Mouse (Mus musculus) midbrain, embryonic 15.5 days (tissue): ENCODE results near the gene Gm21818. TPM values are rescaled to one million over a fixed set of nuclear protein-coding genes. Genes with fewer than 3 reads are reported as not detected.
"Not testable (repeated sequence)": the region's sequence is repeated elsewhere in the genome, so short reads cannot be mapped to it uniquely, and the experiment has no call there.

Experiments used
- ATAC-seq: fragments of 200-750 bp; cut with Nextera tagmentation; replicated peaks from 2 replicates; pipeline ENCODE4 v1.8.0; 2017; ENCODE audit warnings: moderate TSS enrichment
- H3K27ac ChIP-seq: fragments of 300-500 bp; sonication (generic); 2 replicates; pipeline ENCODE4 v1.5.1; 2015; ENCODE audit warnings: mild to moderate bottlenecking, inconsistent platforms
- H3K27me3 ChIP-seq: fragments of 300-500 bp; sonication (generic); replicated peaks from 2 replicates; pipeline ENCODE4 v1.6.1; 2015; ENCODE audit warnings: inconsistent platforms
- H3K36me3 ChIP-seq: fragments of 300-500 bp; sonication (generic); replicated peaks from 2 replicates; pipeline ENCODE4 v1.6.1; 2015; ENCODE audit warnings: inconsistent platforms
- H3K4me1 ChIP-seq: fragments of 300-500 bp; sonication (generic); 2 replicates; pipeline ENCODE4 v1.6.1; 2015; ENCODE audit warnings: inconsistent platforms
- H3K4me2 ChIP-seq: fragments of 300-500 bp; sonication (generic); 2 replicates; pipeline ENCODE4 v1.6.1; 2015; ENCODE audit warnings: inconsistent platforms, mild to moderate bottlenecking, moderate library complexity
- H3K4me3 ChIP-seq: fragments of 300-500 bp; sonication (generic); 2 replicates; pipeline ENCODE4 v1.5.1; 2015; ENCODE audit warnings: mild to moderate bottlenecking, inconsistent platforms
- H3K9ac ChIP-seq: fragments of 300-500 bp; sonication (generic); 2 replicates; pipeline ENCODE4 v1.6.1; 2015; ENCODE audit warnings: mild to moderate bottlenecking, inconsistent platforms
- H3K9me3 ChIP-seq: fragments of 300-500 bp; sonication (generic); 2 replicates; pipeline ENCODE4 v1.6.1; 2016; ENCODE audit warnings: inconsistent platforms
- WGBS: fragments of 180-500 bp; shearing (Covaris S2); methylation state at CpG from one replicate; pipeline ENCODE4 v1.1.7; 2015; ENCODE audit warnings: mixed read lengths; 5-methylcytosine and 5-hydroxymethylcytosine counted together
- polyA plus RNA-seq: library from polyadenylated mRNA; unstranded; fragments of >200 nt; fragmentation: Nextera tagmentation; extraction: Ambion mirVana; gene quantifications from 2 replicates; pipeline ENCODE4 v1.2.1, GENCODE M21; 2015

Gm21818 gene
- not detected in 2 replicates for polyA plus RNA-seq

DNA sequence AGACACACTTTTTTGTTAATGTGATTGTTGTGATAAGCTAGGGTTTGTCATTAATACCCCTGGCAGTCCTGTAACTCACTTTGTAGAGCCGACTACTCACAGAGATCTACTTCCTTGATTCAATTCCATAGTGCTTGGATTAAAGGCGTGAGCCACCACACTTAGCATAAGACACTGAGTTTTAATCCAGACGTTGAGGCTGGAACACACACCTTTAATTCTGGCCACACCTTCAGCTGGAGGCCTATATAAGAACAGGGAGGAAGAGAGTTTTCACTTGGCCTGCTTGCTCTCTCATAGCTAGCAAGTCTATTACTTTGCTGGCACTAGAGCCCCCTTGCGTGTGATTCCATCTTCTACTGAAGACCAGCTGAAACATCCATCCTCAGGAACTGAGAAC is at the start of gene Gm21818:
Gm21818 (plus strand) TSS at position 301 of the 400 bp plus-strand sequence.
- H3K9ac ChIP-seq, H3K4me1 ChIP-seq, ATAC-seq, H3K9me3 ChIP-seq, H3K27ac ChIP-seq, H3K27me3 ChIP-seq, H3K36me3 ChIP-seq, H3K4me2 ChIP-seq, H3K4me3 ChIP-seq: not testable (repeated sequence)
- 67% methylated on average over 4 of the region's 4 CpGs for whole genome bisulfite sequencing

DNA sequence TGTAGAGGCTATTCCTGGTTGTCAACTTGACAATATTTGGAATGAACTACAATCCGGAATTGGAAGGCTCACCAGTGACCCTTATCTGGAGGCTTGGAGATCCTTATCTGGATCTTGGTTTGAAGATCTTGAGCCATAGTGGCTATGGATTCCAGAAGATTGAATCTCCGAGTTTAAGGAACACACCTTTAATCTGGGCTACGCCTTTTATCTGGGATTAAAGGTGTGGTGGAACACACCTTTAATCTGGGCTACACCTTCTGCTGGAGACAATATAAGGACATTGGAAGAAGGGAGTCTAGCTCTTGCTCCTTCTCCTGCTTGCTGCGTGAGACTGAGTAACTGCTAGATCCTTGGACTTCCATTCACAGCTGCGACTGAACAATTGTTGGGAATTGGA is 32.3 kb upstream of the Gm21818 start, which contains the start of gene Gm20767:
Gm20767 (plus strand) TSS at position 301 of the 400 bp plus-strand sequence.
- not testable (repeated sequence) for H3K27ac ChIP-seq, H3K9me3 ChIP-seq, H3K4me2 ChIP-seq, H3K9ac ChIP-seq, H3K27me3 ChIP-seq, H3K36me3 ChIP-seq, ATAC-seq, H3K4me3 ChIP-seq, H3K4me1 ChIP-seq
- WGBS = 96% methylated on average over 2 of the region's 5 CpGs

GRCm38 (mm10) chr13:120142348-120142747 is 29.9 kb upstream of the Gm21818 start:
- not testable (repeated sequence) for H3K36me3 ChIP-seq, H3K27me3 ChIP-seq, H3K4me1 ChIP-seq, H3K4me3 ChIP-seq, H3K27ac ChIP-seq, H3K9me3 ChIP-seq, H3K4me2 ChIP-seq, H3K9ac ChIP-seq, ATAC-seq
- WGBS = 88% methylated on average over 2 of the region's 3 CpGs

DNA sequence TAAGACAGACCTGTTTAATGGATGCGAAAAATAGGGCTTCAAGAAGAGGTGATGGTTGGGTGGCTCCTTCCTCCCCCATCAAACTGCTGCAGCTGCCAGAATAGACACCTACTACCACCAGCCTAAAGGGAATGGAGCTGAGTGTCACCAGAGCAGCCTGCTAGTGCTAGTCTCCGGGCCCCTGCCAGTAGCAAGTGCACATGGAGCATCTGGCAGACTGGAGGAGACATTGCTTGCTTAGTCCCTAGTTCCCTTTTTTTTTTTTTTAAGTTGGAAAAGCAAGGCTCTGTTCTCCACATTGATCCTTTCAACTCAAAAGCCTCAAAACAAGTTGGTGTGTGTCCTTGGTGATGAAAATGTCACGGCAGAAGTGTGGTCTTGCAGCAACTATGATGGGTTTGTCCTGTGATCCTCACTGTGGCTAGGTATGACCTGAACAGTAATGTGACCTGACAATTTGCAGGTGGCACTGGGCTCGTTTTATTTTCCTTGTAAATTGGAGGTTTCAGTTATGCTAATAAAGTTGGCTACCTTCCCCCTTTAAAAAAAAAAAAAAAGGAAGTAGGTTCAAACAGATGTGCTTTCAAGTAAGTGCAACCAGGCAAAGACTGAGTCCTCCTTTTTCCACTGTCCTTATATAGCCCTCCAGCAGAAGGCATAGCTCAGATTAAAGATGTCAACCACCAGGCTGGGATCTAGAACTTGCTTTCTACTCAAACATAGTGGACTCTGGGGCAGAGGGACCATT is 22.4 kb upstream of the Gm21818 start:
- WGBS = 73% methylated on average over 3 of the region's 4 CpGs
- H3K27ac ChIP-seq, H3K4me1 ChIP-seq, H3K36me3 ChIP-seq, ATAC-seq, H3K4me2 ChIP-seq, H3K4me3 ChIP-seq, H3K9ac ChIP-seq, H3K27me3 ChIP-seq, H3K9me3 ChIP-seq: not testable (repeated sequence)

GRCm38 (mm10) chr13:120150589-120150988 is 21.6 kb upstream of the Gm21818 start:
- not testable (repeated sequence) for H3K4me2 ChIP-seq, H3K4me1 ChIP-seq, H3K36me3 ChIP-seq, ATAC-seq, H3K9me3 ChIP-seq, H3K4me3 ChIP-seq, H3K9ac ChIP-seq, H3K27ac ChIP-seq, H3K27me3 ChIP-seq
- WGBS = 65% methylated on average over 3 of the region's 3 CpGs

DNA sequence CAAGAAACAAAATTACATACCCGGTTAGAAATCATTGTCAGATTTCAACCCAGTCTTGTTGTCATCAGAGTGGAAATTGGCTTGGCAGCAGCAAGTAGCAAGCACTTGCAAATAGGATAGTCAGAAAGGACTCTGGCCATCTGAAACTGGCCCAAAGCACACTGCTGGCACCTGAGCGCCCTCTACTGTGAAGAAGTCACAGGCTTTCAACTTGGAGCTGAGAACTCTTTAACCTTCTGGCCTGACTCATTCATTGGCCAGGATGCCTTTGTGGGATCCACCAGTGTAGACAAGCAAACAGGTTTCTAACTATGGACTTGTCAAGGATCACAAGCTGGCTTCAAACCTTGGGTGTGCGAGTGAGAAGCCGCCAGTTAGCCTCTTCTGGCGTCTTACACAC is 3.9 kb upstream of the Gm21818 start:
- not testable (repeated sequence) for H3K4me3 ChIP-seq, H3K27me3 ChIP-seq, H3K9me3 ChIP-seq, H3K4me2 ChIP-seq, H3K27ac ChIP-seq, H3K36me3 ChIP-seq, ATAC-seq, H3K4me1 ChIP-seq, H3K9ac ChIP-seq
- 60% methylated on average over 5 of the region's 5 CpGs for WGBS

- ATAC-seq = not testable (repeated sequence)
- WGBS = 87% methylated on average over 7 of the region's 8 CpGs
Measured at GRCm38 (mm10) chr13:120196189-120196821, 24.1 kb downstream of the Gm21818 start.

GRCm38 (mm10) chr13:120215847-120216246 is 43.6 kb downstream of the Gm21818 start, which contains the start of gene Gm21762:
Gene Gm21762, minus strand, starts transcription at chr13:120215947.
- H3K36me3 ChIP-seq, H3K9me3 ChIP-seq, H3K27ac ChIP-seq, H3K4me1 ChIP-seq, ATAC-seq, H3K27me3 ChIP-seq, H3K4me2 ChIP-seq, H3K9ac ChIP-seq, H3K4me3 ChIP-seq: not testable (repeated sequence)
- WGBS = no CpG with 5 or more reads among the region's 2 CpGs

More at GRCm38 (mm10) chr13:120196189-120196821, 24.1 kb downstream of the Gm21818 start:
- not testable (repeated sequence) for H3K4me3 ChIP-seq, H3K9me3 ChIP-seq, H3K9ac ChIP-seq, H3K27me3 ChIP-seq, H3K27ac ChIP-seq, H3K36me3 ChIP-seq, H3K4me1 ChIP-seq, H3K4me2 ChIP-seq

DNA sequence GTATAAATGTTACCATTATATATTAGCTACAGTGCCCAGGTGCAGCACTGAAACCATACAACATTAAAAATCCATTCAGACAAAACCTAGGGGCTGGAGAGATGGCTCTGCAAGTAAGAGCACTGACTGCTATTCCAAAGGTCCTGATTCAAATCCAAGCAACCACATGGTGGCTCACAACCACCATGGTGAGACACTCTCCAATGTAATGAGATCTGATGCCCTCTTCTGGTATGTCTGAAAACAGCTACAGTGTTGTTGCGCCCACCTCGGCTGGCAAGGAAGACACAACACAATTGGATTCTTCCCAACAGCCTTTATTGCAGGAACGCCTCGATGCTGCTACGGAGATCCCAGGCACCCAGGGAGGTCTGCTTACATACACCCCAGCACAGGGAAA is 48.7 kb downstream of the Gm21818 start:
- H3K4me1 ChIP-seq, H3K4me3 ChIP-seq, H3K9me3 ChIP-seq, H3K36me3 ChIP-seq, H3K27ac ChIP-seq, H3K27me3 ChIP-seq, H3K9ac ChIP-seq, ATAC-seq, H3K4me2 ChIP-seq: not testable (repeated sequence)
- 83% methylated on average over 5 of the region's 5 CpGs for WGBS

- H3K4me3 ChIP-seq, H3K9me3 ChIP-seq, ATAC-seq, H3K4me2 ChIP-seq, H3K9ac ChIP-seq, H3K36me3 ChIP-seq, H3K4me1 ChIP-seq, H3K27ac ChIP-seq, H3K27me3 ChIP-seq: not testable (repeated sequence)
- WGBS = 97% methylated on average over 16 of the region's 25 CpGs
Measured at GRCm38 (mm10) chr13:120223012-120223659, 50.9 kb downstream of the Gm21818 start.
